Mouse (Mus musculus) liver (tissue): ENCODE results near the gene Snx18.

Source experiments
- DNase-seq: peaks from one replicate; pipeline ENCODE4 v3.0.0-alpha.2; 2020; ENCODE audit warnings: mixed read lengths

The Snx18 gene

GRCm38 (mm10) chr13:113615546-113615941 lies 2.8 kb downstream of the Snx18 start:
- DNase-seq, result no peak

DNA sequence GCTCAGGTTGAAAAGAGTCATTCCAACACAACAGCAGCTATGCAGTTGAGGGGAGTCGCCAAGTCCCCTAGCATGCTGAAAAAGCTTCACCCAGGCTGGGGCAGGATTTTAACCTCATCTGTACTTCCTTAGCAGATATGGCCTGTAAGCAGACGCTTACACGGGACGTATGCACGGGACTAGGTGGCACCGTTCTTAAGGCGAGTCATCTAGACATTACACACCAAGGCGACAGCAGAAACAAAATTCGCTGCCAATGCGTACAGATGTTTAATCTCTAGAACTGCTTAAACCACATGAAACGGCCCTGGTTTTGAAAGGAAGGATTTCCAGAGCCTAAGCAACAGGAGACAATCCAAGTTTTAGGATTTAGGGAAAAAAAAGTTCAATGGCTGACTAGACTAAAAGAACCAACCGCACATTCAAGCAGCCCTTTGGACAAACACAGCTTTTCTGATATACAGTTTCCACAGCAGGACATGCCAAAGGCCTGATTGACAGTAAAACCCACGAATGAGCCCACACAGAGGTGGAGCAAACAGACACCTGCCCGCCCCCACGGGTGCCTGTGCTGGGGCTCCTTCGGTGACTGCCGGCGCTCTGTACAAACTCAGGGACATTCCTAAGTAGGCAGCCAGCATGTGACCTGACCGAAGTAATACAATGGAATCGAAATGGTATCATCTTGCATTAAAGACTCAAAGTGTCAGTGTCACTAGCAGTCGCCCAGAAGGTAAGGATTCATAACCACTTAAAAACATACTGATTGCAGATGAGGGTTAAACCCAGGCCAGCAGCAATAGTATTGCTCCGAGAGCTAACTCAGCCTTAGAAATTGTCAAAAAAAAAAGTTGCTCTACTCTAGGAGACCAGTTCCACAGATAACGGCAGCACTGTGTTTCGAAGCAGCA lies 3.5 kb downstream of the Snx18 start:
- peak; percentile 82 for DNase-seq

DNA sequence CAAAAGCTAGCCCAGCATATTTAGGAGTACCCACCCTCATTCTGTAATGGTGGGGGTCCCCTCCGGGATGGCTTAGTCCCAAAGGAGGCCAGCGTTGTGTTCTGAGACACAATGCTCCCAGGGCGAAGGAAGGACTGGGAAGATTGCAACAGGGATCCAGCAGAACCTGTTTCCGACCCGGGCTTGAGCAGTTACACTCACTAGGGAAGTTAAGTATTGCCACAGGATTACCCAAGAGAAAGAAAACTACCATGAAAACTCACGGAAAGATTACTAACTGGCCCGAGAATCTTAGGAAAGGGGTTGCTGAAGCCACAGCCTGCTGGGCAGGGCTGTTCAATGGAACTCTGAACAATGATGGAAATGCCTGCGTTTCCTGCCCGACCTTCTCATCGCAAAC lies 4.5 kb downstream of the Snx18 start:
- no peak for DNase-seq

DNA sequence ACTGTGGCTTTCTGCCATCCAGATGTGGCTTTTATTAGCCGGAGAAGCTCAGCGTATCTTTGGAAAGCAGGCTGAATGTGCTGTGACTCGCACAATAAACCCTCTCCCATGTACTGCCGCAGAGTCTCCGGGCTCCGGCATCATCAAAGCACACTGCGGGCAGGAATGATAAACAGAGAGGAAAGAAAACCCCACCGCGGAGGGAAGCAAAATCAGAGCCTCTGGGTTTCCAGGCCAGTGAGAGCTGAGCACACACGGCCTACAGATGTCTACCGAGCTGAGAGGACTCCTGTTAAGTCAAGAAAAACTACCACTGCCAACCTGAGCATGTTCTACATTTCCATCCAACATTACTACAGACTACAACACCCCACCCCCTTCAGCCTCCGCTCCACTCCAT lies 5.0 kb downstream of the Snx18 start:
- no peak for DNase-seq

DNA sequence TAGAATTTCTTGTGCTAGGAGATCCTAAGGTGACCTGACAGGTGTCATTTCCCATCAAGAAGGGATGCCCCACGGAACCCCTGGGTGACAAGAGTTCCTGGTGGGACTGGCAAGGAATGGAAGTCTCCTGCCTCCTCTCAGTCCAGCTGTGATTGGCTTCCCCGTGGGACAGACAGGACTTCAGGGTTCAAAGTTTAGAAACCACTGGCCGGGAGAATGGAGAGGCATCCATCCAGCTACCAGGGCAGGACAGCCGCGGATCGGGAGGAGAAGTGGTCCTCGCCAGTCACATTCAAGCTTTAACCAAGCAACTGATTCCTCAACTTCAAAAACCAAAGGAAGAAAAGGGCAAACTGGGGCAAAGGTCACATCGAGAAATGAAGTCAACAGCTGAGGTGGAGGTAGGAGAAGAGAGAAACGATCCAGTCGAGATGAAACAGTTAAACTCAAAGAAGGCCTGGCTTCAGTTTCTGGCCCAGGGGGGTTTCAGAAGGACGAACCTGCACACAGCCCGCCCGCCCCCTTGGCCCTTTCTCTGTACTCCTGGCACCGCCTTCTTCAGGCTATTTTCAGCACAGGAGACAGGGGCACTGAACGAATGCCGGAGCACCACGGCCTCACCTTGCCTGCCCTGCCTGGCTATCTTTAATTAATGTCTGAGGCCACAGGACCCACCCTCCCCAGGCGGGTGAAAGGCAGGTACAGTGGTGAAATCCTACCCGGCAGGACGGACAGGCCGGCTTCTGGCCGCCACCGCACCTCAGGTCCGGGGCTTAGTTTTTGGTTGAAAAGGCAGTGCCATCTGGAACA lies 6.0 kb downstream of the Snx18 start:
- no peak for DNase-seq

GRCm38 (mm10) chr13:113610732-113611500 lies 7.4 kb downstream of the Snx18 start:
- no peak for DNase-seq

- no peak for DNase-seq
Observed at GRCm38 (mm10) chr13:113609429-113609828, 8.9 kb downstream of the Snx18 start.

DNA sequence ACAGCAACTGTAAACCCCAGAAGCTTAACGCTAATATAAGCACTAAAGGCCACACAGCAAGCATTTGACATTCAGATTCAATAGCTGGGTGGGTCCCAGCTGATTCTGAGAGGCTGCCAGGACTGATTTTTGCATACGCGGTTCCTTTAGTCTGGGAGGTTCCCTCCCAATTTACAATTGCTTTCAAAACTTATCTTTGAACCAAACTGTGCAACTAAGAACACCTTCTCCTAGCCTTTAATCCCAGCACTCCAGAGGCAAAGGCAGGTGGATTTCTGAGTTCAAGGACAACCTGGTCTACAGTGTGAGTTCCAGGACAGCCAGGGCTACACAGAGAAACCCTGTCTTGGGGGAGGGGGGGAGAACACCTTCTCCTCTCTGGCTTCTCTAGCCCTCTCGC lies 10.5 kb downstream of the Snx18 start:
- DNase-seq, result no peak

DNA sequence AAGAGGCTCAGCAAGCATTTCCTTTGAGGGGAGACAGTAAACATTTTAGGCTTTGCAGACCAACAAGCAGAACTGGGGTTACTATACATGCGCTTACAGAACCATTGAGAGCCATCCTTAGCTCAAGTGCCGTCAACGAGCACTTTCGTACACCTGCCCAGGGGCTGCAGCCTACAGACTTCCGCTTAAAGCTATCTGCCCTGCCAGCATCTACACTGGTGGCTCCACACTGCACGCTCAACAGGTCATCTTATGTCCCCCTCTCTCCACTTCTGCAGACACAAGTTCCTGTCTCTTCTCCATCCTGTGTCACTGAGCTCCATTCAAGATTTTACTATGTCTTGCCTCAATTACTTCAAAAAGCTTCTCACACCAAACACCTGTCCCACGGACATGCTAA lies 11.0 kb downstream of the Snx18 start:
- no peak for DNase-seq

DNA sequence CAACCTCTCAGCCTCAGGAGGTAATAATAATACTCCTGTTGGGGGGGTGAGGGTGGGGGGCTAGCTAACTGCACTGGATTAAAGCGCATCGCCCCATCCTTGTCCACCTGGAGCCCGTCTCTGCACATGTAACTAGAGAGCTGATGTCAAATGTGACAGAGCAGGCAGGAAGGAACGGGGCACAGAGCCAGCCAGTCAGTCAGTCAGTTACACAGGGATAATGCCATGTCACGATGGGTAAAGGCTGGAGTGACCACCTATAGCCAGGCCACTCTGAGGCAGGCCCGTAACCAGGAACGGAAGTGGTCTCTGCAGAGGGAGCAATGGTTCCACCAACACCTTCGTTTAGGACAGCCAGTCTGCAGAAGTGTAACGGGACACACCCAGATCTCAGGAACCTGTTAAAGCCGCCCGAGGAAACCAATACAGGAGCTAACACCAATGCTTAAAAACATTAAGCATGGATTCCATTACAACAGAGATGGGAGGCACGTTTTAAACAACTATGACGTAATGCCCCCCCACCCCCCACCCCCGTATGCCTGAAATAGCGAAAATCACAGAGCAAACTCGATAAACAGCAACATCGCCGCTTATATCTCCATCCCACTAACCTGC lies 11.5 kb downstream of the Snx18 start:
- DNase-seq, result no peak

- peak; percentile 32 for DNase-seq
Observed at GRCm38 (mm10) chr13:113606131-113606530, 12.2 kb downstream of the Snx18 start.

GRCm38 (mm10) chr13:113605693-113606092 lies 12.7 kb downstream of the Snx18 start:
- no peak for DNase-seq

DNA sequence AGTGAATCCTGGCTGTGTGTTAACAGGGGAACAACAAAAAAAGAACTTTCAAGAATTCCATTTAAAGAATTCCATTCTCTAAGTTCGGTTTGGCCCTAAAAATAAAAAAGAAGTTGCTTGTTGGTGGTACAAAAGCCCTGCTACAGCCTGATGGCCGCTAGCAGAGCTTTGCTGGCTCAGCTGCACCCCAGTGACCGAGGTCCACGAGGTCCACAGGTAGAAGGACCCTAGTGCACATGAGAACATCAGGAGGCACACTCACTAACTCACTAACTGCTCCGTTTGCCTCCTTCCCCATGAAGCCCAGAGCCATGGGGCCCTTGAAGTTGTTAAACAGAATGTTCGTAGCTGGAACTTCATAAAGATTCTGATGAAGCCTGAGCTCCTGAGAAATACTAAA lies 14.0 kb downstream of the Snx18 start:
- DNase-seq, result no peak

- no peak for DNase-seq
Observed at GRCm38 (mm10) chr13:113602882-113603342, 15.5 kb downstream of the Snx18 start.

- DNase-seq, result no peak
Observed at GRCm38 (mm10) chr13:113601831-113602604, 16.3 kb downstream of the Snx18 start.

DNA sequence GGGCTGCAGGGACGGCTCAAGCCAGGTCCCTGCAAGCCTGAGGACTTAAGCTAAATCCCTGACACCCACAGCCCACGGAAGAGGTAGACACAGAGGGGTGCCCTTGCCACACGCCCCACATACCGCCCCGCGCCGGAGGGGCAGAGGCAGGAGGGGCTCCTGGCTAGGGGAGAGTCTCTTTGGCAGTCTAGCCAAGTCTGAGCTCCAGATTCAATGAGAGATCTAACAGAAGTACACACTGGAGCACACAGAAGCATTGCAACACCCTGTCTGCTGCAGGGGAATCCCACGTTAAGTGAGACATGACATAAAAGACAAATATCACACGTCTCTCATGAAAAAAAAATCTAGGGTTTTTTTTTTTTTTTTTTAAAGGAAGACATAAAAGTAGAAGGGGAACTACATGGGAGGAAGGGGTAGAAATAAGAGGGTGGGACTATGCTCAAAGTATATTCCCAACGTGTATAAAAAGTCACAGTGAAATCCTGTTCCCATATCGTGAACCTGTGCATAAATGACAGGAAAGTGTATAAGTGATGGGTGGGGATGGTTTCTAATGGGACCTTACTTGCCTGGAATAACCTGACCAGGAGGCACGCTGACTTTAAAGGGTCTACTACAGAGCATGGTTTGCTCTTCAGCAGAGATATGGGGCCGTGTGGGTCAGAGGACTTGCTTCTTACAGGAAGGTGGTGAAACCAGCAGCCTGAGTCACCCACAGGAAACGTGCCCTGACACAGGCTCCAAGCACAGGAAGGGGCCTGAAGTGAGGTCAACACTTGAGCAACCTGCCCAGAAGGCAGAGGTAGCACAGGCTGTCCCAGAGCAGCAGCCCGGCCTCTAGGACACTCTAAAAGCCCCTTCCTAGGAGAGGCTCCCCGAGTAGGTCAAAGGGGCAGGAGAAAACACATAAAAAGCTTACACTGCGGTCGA lies 17.6 kb downstream of the Snx18 start:
- peak; percentile 36 for DNase-seq

DNA sequence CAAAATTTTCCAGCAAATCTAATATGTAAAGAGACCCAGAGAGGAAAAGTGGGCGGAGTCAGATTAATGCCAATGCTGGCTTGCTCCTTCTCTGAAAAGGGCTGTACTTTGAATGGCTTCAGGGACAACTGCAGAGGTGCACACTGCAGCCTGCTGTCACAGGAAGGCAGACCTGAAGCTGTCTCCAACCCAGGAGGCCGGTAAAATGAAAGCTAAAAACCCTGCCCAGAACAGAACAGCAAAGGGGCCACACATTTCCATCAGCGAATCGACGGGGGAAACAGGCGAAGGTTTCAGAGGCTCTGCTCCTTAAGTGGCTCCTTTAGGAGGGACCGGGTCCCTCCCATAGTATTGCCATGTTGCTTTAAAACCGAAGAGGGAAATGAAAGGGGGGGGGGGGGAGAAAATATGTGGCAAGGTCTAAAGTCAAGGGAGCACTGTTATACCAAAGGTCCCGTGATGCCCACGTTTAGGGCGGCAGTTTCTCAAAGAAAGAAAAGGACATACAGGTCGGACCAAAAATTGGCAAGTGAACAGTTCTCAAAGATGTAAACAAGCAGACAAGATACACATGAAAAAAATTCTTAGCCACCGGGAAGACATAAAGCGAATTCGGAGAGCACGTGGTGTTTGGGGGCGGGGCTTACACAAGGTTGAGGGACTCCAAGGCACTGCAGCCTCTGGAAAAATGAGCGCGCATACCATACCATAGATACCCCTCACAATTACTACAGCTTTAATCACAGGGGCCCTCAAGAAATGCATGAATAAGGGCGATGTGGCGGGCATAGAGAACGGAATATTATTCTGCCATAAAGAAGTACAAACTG lies 18.4 kb downstream of the Snx18 start:
- no peak for DNase-seq

DNA sequence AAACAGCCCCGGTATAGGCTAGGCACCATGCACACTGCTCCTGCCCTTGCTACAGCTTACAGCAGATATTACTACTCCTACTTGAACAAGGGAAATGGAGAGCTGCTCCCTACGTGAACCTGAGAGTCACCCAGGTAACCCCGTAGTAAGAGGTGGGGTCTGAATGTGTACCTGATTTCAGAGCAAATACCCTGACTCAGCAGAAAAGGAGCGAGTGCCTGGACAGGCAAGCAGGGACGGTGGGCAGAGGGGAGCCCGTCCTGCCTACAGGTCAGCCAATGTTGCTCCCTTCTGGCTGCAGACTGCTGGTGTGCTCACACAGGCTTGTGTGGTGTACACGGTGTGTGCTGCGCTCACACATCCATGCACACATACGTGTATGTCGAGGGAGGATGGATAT lies 20.7 kb downstream of the Snx18 start:
- no peak for DNase-seq

GRCm38 (mm10) chr13:113596821-113597541 lies 21.4 kb downstream of the Snx18 start:
- DNase-seq, result no peak
